Mouse (Mus musculus) activated CD4-positive, CD25-positive, alpha-beta regulatory T cell, adult 4 months (primary cell): ENCODE measurements around the gene Tnnc2. TPM values are rescaled to one million over a fixed set of nuclear protein-coding genes. Genes with fewer than 3 reads are reported as not detected.

Source experiments
- ATAC-seq: one replicate; pipeline ENCODE4 v1.8.0; 2017
- polyA plus RNA-seq, 2 experiments: library from polyadenylated mRNA; unstranded; fragments of 100-300 nt; shearing (Covaris generic); gene quantifications; one replicate each; pipeline ENCODE4 v1.2.1; 2017

Tnnc2 gene
- polyA plus RNA-seq, 2 experiments from 2014 or later = not detected

- no peak for ATAC-seq
Observed at GRCm38 (mm10) chr2:164770279-164770678, 9.5 kb downstream of the Tnnc2 start.

GRCm38 (mm10) chr2:164769258-164770037 is 10.3 kb downstream of the Tnnc2 start, which contains the start of gene Ube2c:
TSS of gene Ube2c (plus strand) at chr2:164769898.
- peak; percentile 100 for ATAC-seq

GRCm38 (mm10) chr2:164767812-164768540 is 11.8 kb downstream of the Tnnc2 start:
- no peak for ATAC-seq

DNA sequence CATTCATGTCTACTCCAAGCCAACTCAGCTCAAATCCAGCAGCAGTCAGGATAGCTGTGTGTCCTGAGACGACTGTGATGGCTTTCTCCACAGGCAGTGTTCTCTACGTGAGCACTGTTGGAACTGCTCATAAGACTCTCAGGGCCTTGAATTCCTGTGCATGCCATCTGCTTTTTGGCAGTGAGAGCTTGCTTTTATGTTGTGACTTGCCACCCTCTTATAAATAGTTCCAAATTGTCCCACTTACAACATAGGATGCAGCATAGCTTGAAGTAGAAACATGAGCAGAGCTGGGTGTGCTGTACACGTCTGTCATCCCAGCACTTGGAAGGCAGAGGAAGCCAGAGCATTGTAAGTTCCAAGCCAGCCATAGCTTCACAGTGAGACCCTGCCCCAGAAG is 13.9 kb downstream of the Tnnc2 start:
- ATAC-seq = no peak

GRCm38 (mm10) chr2:164762593-164762992 is 17.2 kb downstream of the Tnnc2 start:
- no peak for ATAC-seq

GRCm38 (mm10) chr2:164761971-164762370 is 17.8 kb downstream of the Tnnc2 start:
- no peak for ATAC-seq

DNA sequence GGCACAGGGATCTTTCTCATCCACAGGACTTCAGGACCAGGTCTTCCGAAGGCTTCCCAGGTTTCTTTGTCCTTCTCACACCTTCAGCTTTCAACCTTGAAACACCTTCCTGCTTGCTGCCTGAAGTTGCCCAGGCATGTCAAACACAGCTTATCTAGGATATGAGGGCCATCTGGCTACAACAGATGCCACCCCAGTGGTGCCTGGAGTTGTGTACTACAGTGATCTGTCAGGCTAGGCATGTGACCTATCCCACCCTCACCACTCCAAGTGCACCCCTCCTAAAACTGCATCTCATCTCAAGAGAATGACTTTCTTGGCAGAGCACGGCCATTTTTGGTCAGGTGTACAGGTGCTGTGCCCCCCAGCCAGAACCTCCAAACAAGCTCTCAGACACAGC is 18.3 kb downstream of the Tnnc2 start:
- ATAC-seq = no peak

DNA sequence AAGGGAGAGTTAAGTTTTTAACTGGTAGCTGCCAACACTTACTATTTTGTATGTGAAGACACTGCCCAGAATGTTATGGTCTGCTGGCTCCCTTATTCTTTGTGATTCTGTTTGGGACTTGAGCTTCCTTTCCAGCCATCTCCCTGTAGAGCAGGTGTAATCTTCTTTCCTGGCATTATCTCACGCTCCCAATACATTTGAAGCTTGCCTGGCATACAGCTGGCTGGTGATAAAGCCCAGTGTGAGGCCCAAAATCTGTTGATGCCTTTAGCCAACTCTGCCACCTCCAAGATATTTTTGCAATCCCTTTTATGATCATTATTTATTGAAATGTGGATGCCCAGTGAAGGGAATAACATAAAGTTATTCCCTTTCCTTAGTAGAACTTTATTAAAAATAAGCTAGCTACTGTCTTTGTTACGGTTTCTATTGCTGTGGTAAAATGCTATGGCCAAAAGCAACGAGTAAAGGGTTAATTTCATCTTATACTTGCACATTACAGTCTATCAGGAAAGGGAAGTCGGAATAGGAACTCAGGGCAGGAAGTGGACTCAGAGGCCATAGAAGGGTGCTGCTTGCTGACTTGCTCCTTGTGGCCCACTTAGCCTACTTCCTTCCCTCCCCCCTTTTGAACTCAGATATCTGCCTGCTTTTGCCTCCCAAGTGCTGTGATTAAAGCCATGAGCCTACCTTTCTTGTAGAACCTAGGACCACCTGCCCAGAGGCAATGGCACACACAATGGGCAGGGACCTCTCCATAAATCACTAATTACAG is 19.5 kb downstream of the Tnnc2 start:
- ATAC-seq = no peak

- no peak for ATAC-seq
Observed at GRCm38 (mm10) chr2:164758692-164759091, 21.1 kb downstream of the Tnnc2 start.

GRCm38 (mm10) chr2:164757841-164758240 is 21.9 kb downstream of the Tnnc2 start:
- no peak for ATAC-seq

- ATAC-seq = no peak
Observed at GRCm38 (mm10) chr2:164754800-164755199, 25.0 kb downstream of the Tnnc2 start.

GRCm38 (mm10) chr2:164754105-164754504 is 25.7 kb downstream of the Tnnc2 start:
- ATAC-seq = no peak

DNA sequence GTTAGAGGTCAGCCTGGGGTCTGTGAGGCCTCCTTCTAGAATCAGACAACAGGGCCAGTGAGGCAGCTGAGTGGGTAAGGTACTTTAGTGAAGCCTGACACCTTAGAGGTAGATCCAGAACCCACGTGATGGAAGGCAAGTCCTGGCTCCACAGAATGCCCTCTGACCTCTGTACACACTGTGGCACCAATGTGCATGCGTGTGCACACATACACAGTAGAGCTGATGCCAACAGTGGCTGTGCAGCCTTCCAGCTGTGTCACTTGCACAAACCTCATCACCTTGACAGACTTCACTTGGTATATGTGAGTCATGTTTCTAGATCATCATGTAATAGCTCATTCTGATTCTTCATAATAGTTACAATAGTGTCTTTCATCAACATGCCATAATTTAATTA is 27.3 kb downstream of the Tnnc2 start:
- ATAC-seq = no peak

GRCm38 (mm10) chr2:164748991-164749390 is 30.8 kb downstream of the Tnnc2 start:
- ATAC-seq = no peak

- no peak for ATAC-seq
Observed at GRCm38 (mm10) chr2:164748191-164748590, 31.6 kb downstream of the Tnnc2 start.

GRCm38 (mm10) chr2:164746693-164747092 is 33.1 kb downstream of the Tnnc2 start:
- peak; percentile 61 for ATAC-seq

- peak; percentile 90 for ATAC-seq
Observed at GRCm38 (mm10) chr2:164745843-164746479, 33.8 kb downstream of the Tnnc2 start, which contains the start of the genes Wfdc3 and Dnttip1. TSS of gene Wfdc3 (minus strand) at chr2:164745931. TSS of gene Dnttip1 (plus strand) at chr2:164745983.

GRCm38 (mm10) chr2:164744987-164745386 is 34.8 kb downstream of the Tnnc2 start:
- ATAC-seq = no peak

GRCm38 (mm10) chr2:164739876-164740275 is 39.9 kb downstream of the Tnnc2 start:
- ATAC-seq = no peak

- no peak for ATAC-seq
Observed at GRCm38 (mm10) chr2:164737377-164738090, 42.2 kb downstream of the Tnnc2 start.

- ATAC-seq = no peak
Observed at GRCm38 (mm10) chr2:164735446-164735845, 44.3 kb downstream of the Tnnc2 start.

DNA sequence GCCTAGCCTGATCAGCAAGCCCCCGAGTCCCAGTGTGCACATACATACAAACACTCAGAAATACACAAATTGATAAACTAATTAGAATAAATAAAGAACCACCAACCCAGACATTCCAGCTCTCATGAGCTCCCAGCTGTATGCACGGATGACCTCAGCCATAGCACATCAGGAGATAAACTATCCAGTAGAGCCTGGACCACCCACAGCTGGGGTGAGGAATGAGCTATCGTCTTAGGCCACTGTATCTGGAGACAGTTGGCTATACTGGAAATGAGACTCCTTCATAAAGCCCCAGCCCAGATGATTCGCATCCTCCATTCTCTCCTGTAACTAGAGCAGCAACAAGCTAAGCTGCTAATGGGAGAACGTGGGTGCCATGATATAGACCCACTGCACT is 44.9 kb downstream of the Tnnc2 start:
- no peak for ATAC-seq
